Mouse (Mus musculus) embryonic fibroblast, embryonic 13.5 days (primary cell): ENCODE results near the gene Mgp.

ENCODE experiments used
- CTCF ChIP-seq: IDR thresholded peaks from 2 replicates; pipeline ENCODE4 v1.5.1; 2011; ENCODE audit warnings: mild to moderate bottlenecking, control low read depth, low read length, moderate library complexity, borderline replicate concordance; ENCODE audit not compliant: insufficient read depth
- POLR2A ChIP-seq: IDR thresholded peaks from 2 replicates; pipeline ENCODE4 v1.6.1; 2011; ENCODE audit warnings: low read depth, mild to moderate bottlenecking, control low read depth, low read length, moderate library complexity

- no peak for TF ChIP-seq CTCF
- no peak for TF ChIP-seq POLR2A
These were observed 10.3 kb downstream of the Mgp start for GRCm38 (mm10) chr6:136865360-136865759.
